Mouse (Mus musculus): Measurements from ENCODE around the gene Polrmt. TPM values are rescaled to one million over a fixed set of nuclear protein-coding genes. Genes with fewer than 3 reads are reported as not detected.
"Not testable (repeated sequence)": the region's sequence is repeated elsewhere in the genome, so short reads cannot be mapped to it uniquely, and the experiment has no call there.

The Polrmt gene
- polyA plus RNA-seq, 1 experiment: 21.9 TPM

GRCm38 (mm10) chr10:79703541-79703940 lies 42.8 kb downstream of the Polrmt start:
- H3K36me3 ChIP-seq (ENCODE audit: control insufficient read depth, insufficient read depth, low read length, poor library complexity, severe bottlenecking): no peaks in the 10 kb centered on the region; the same call in 1 of the 2 replicates
- H3K27me3 ChIP-seq (ENCODE audit: control insufficient read depth, insufficient read depth, low read length, poor library complexity, severe bottlenecking): no peaks in the 10 kb centered on the region
- H3K9ac ChIP-seq (ENCODE audit: low read depth, poor library complexity, severe bottlenecking): peak overlapping the region; percentile 43
- TF ChIP-seq CTCF (IDR thresholded peaks at IDR 0.05; ENCODE audit: low read depth, low read length) (no peak), POLR2A (IDR thresholded peaks at IDR 0.05; ENCODE audit: insufficient read depth, low read length) (no peak), EP300 (IDR thresholded peaks at IDR 0.05; ENCODE audit: insufficient read depth, low read depth, low read length) (no peak)
- H3K4me1 ChIP-seq (ENCODE audit: control insufficient read depth, insufficient read depth, low read length): peaks cover 2% of the 10 kb centered on the region
- H3K27ac ChIP-seq (ENCODE audit: insufficient read depth, low read length): peak overlapping the region; percentile 44
- peak overlapping the region; percentile 55 for H3K4me3 ChIP-seq (ENCODE audit: low read depth, low read length)
- no peaks in the 10 kb centered on the region for H3K9me3 ChIP-seq (replicated peaks; ENCODE audit: control insufficient read depth, insufficient read depth, low read length, poor library complexity, severe bottlenecking)

DNA sequence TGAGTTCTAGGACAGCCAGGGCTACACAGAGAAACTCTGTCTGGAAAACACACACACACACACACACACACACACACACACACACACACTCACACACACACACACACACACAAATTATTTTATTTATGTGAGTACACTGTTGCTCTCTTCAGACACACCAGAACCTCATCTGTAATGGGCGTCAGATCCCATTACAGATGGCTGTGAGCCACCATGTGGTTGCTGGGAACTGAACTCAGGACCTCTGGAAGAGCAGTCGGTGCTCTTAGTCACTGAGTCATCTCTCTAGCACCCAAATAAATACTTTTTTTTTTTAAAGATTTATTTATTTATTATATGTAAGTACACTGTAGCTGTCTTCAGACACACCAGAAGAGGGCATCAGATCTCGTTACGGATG lies 43.4 kb downstream of the Polrmt start:
- not testable (repeated sequence) for H3K36me3 ChIP-seq (ENCODE audit: control insufficient read depth, insufficient read depth, low read length, poor library complexity, severe bottlenecking); H3K27ac ChIP-seq (ENCODE audit: insufficient read depth, low read length); H3K4me1 ChIP-seq (ENCODE audit: control insufficient read depth, insufficient read depth, low read length); H3K9me3 ChIP-seq (replicated peaks; ENCODE audit: control insufficient read depth, insufficient read depth, low read length, poor library complexity, severe bottlenecking); H3K27me3 ChIP-seq (ENCODE audit: control insufficient read depth, insufficient read depth, low read length, poor library complexity, severe bottlenecking); H3K9ac ChIP-seq (ENCODE audit: low read depth, poor library complexity, severe bottlenecking); H3K4me3 ChIP-seq (ENCODE audit: low read depth, low read length)

DNA sequence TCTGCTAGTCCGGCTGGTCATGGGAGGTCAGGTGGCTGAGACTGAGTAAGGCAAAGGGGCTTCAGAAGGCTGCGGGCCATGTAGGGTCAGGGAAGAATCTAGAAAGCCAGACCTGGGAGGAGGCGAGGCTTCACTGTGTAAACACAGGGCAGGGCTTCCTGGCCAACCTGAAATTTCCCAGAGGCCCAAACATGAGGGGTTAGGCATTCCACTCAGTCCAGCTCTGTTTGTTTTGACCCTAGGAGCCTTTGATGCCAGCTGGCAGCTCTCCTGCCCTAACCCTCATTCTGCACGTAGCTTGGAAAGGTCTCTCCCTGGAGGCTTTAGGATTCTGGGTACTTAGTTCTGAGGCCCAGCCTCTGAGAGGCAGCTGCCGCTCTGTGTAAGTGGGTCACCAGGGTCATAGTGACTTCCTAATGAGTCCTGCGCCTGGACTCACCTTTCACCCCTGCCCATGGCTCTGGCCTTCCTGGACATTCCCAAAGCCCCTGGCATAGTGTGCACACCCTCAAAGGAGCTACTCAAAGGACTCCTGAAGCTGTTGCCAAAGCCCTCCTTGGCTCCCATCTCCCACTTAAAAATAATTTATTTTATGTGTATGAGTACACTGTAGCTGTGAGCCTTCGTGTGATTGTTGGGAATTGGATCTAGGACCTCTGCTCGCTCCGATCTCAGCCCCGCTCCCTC lies 44.8 kb downstream of the Polrmt start:
- Histone ChIP-seq H3K9me3 (replicated peaks; ENCODE audit: control insufficient read depth, insufficient read depth, low read length, poor library complexity, severe bottlenecking) (no peaks in the 10 kb centered on the region), H3K9ac (ENCODE audit: low read depth, poor library complexity, severe bottlenecking) (no peak overlapping the region), H3K36me3 (ENCODE audit: control insufficient read depth, insufficient read depth, low read length, poor library complexity, severe bottlenecking) (no peaks in the 10 kb centered on the region; the same call in 1 of the 2 replicates), H3K4me1 (ENCODE audit: control insufficient read depth, insufficient read depth, low read length) (no peaks in the 10 kb centered on the region), H3K27ac (ENCODE audit: insufficient read depth, low read length) (no peak overlapping the region), H3K27me3 (ENCODE audit: control insufficient read depth, insufficient read depth, low read length, poor library complexity, severe bottlenecking) (no peaks in the 10 kb centered on the region), H3K4me3 (ENCODE audit: low read depth, low read length) (no peak overlapping the region)
- no peak for TF ChIP-seq POLR2A (IDR thresholded peaks at IDR 0.05; ENCODE audit: insufficient read depth, low read length)
- TF ChIP-seq EP300 (IDR thresholded peaks at IDR 0.05; ENCODE audit: insufficient read depth, low read depth, low read length): no peak
- no peak for TF ChIP-seq CTCF (IDR thresholded peaks at IDR 0.05; ENCODE audit: low read depth, low read length)

GRCm38 (mm10) chr10:79700676-79701075 lies 45.7 kb downstream of the Polrmt start:
- no peak overlapping the region for H3K9ac ChIP-seq (ENCODE audit: low read depth, poor library complexity, severe bottlenecking)
- H3K36me3 ChIP-seq (ENCODE audit: control insufficient read depth, insufficient read depth, low read length, poor library complexity, severe bottlenecking): no peaks in the 10 kb centered on the region
- H3K27ac ChIP-seq (ENCODE audit: insufficient read depth, low read length): no peak overlapping the region
- no peaks in the 10 kb centered on the region for H3K27me3 ChIP-seq (ENCODE audit: control insufficient read depth, insufficient read depth, low read length, poor library complexity, severe bottlenecking)
- H3K4me3 ChIP-seq (ENCODE audit: low read depth, low read length): no peak overlapping the region
- no peaks in the 10 kb centered on the region for H3K9me3 ChIP-seq (replicated peaks; ENCODE audit: control insufficient read depth, insufficient read depth, low read length, poor library complexity, severe bottlenecking)
- H3K4me1 ChIP-seq (ENCODE audit: control insufficient read depth, insufficient read depth, low read length): peaks cover 2% of the 10 kb centered on the region
- no peak for TF ChIP-seq POLR2A (IDR thresholded peaks at IDR 0.05; ENCODE audit: insufficient read depth, low read length)
- no peak for TF ChIP-seq CTCF (IDR thresholded peaks at IDR 0.05; ENCODE audit: low read depth, low read length)
- no peak for TF ChIP-seq EP300 (IDR thresholded peaks at IDR 0.05; ENCODE audit: insufficient read depth, low read depth, low read length)

GRCm38 (mm10) chr10:79698459-79698858 lies 47.9 kb downstream of the Polrmt start:
- Histone ChIP-seq H3K27me3 (ENCODE audit: control insufficient read depth, insufficient read depth, low read length, poor library complexity, severe bottlenecking) (no peaks in the 10 kb centered on the region), H3K4me1 (ENCODE audit: control insufficient read depth, insufficient read depth, low read length) (peaks cover 2% of the 10 kb centered on the region), H3K36me3 (ENCODE audit: control insufficient read depth, insufficient read depth, low read length, poor library complexity, severe bottlenecking) (no peaks in the 10 kb centered on the region), H3K9me3 (replicated peaks; ENCODE audit: control insufficient read depth, insufficient read depth, low read length, poor library complexity, severe bottlenecking) (no peaks in the 10 kb centered on the region), H3K4me3 (ENCODE audit: low read depth, low read length) (no peak overlapping the region), H3K9ac (ENCODE audit: low read depth, poor library complexity, severe bottlenecking) (no peak overlapping the region), H3K27ac (ENCODE audit: insufficient read depth, low read length) (no peak overlapping the region)
- TF ChIP-seq EP300 (IDR thresholded peaks at IDR 0.05; ENCODE audit: insufficient read depth, low read depth, low read length): no peak
- TF ChIP-seq CTCF (IDR thresholded peaks at IDR 0.05; ENCODE audit: low read depth, low read length): no peak
- no peak for TF ChIP-seq POLR2A (IDR thresholded peaks at IDR 0.05; ENCODE audit: insufficient read depth, low read length)

- Histone ChIP-seq H3K27me3 (ENCODE audit: control insufficient read depth, insufficient read depth, low read length, poor library complexity, severe bottlenecking) (no peaks in the 10 kb centered on the region), H3K9me3 (replicated peaks; ENCODE audit: control insufficient read depth, insufficient read depth, low read length, poor library complexity, severe bottlenecking) (no peaks in the 10 kb centered on the region), H3K36me3 (ENCODE audit: control insufficient read depth, insufficient read depth, low read length, poor library complexity, severe bottlenecking) (no peaks in the 10 kb centered on the region), H3K4me3 (ENCODE audit: low read depth, low read length) (no peak overlapping the region), H3K9ac (ENCODE audit: low read depth, poor library complexity, severe bottlenecking) (no peak overlapping the region), H3K4me1 (ENCODE audit: control insufficient read depth, insufficient read depth, low read length) (peaks cover 2% of the 10 kb centered on the region), H3K27ac (ENCODE audit: insufficient read depth, low read length) (no peak overlapping the region)
- TF ChIP-seq EP300 (IDR thresholded peaks at IDR 0.05; ENCODE audit: insufficient read depth, low read depth, low read length) (no peak), CTCF (IDR thresholded peaks at IDR 0.05; ENCODE audit: low read depth, low read length) (no peak), POLR2A (IDR thresholded peaks at IDR 0.05; ENCODE audit: insufficient read depth, low read length) (no peak)
Measured at GRCm38 (mm10) chr10:79697916-79698315, 48.5 kb downstream of the Polrmt start.

All from ES-Bruce4 (cell line).